Mouse (Mus musculus): ENCODE results near the gene 4930442H23Rik.
"Not testable (repeated sequence)": the region's sequence is repeated elsewhere in the genome, so short reads cannot be mapped to it uniquely, and the experiment has no call there.

The 4930442H23Rik gene

DNA sequence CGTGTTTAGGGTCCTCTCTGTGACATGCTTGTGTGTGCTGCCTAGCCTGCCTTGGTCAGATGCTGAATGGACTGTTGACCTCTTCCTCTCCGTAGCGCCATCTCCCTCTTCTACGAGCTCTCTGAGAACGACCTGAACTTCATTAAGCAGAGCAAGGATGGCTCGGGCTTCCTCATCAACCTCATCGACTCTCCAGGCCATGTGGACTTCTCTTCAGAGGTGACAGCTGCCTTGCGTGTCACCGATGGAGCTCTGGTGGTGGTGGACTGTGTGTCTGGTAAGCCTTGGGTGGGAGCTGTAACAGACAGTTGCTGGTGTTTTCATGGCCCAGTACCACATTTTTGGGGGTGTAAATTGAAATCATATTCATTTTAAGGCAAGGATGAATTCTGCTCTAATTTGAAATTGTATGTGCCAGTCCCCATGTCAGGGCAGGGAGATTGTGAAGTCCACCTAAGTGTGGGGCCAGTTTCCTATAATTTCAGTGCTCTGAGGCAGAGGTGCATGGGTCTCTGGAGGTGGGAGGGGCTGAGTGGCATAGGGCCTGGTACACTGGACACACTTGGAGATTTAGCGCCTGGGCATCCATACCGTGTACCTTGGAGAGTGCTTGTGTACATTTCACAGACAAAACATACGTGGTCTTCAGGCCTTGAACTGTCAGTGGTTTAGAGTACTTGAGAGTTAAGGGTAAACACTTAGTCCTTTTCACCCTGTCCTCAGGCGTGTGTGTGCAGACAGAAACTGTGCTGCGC, 5.5 kb downstream of the 4930442H23Rik start:
- DNase-seq (ENCODE audit: low spot score in 2 of 2) = no peak

DNA sequence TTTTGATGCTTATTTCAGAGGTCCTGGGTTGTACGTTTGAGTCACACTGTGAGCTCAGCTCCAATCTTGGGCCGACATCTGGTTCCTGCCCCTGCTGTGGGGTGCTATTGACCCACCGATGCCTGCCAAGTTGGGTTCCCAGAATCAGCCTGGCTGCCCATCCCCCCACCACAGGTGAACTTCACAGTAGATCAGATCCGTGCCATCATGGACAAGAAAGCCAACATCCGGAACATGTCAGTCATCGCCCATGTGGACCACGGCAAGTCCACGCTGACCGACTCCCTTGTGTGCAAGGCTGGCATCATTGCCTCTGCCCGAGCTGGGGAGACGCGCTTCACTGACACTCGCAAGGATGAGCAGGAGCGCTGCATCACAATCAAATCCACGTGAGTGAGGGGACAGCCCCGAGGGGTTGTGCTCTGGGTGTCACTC, 6.1 kb downstream of the 4930442H23Rik start:
- peak in 1 of 2 experiments; percentile 35 for DNase-seq (ENCODE audit: low spot score in 2 of 2)

DNA sequence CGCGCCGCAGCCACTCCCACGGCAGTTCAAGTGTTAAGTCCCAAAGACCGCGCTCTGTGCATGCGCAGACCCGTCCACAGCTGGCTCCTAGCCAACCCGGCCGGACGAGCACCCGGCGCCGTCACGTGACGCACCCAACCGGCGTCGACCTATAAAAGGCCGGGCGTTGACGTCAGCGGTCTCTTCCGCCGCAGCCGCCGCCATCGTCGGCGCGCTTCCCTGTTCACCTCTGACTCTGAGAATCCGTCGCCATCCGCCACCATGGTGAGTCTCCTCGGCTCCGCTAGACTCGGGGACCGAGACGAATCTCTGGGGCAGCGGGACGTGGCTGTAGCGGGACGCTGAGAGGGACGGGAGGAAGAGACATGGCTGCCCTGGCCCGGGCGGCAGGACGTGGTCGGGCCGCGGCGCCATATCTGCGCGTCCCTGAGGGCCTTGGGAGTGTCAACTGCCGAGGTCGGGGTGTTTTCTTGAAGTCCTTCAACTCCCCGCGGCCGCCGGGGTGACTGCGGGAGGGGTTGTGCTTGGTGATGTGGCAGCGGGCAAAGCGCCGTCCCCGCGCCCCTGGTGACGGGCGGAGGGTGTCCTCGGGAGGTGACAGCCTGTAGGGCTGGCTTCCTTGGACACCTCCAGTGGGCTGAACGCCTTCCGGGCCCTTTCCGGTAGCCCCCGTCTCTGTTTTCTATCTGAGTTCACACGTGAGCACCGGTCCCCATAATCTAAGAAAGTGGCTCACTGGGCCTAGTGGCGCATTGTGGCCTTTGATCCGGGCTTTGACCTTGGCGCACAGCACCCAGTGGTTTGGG, 7.0 kb downstream of the 4930442H23Rik start, which contains the start of gene Eef2:
Gene Eef2, plus strand, starts transcription at position 166 of the 806 bp plus-strand sequence.
- peak; percentile 98 to 99 for DNase-seq (ENCODE audit: low spot score in 2 of 2)

DNA sequence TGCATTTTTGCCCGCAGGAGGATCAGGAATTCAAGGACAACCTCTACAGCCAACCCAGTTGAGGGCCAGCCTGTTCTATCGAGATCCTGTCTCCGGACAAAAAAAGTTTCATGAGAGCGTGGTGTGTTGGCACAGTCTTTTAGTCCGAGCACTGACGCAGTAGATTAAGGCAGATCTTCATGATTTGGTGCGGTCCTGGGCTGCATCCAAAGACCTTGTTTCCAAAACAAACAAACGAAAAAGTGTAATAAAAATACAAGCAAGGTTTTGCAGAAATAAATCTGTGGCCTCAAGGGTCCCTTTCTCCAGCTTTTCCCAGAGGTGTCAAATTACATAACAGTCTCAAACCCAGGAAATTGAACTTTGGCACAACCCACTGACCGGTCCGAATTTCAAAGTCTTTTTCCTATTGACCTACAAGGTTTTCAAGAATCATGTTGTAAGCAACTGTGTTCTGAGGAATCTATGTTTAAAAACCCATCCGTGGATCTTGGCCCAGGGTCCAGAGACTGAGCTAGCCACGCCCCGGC, 7.6 kb downstream of the 4930442H23Rik start:
- no peak for DNase-seq (ENCODE audit: low spot score in 2 of 2)

DNA sequence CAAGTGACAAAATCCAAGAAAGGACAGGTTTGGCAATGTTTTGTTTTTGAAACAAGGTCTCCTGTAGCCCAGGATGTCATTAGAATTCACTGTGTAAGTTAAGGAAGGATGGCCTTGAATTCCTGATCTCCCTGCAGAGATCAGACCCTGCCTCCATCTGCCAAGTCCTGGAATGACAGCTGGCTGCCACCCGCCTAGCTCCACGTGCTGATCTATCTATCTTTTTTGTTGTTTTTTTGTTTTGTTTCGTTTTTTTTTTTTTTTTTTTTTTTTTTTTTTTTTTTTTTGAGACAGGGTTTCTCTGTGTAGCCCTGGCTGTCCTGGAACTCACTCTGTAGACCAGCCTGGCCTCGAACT, 8.3 kb downstream of the 4930442H23Rik start:
- not testable (repeated sequence) for DNase-seq (ENCODE audit: low spot score in 2 of 2)

DNA sequence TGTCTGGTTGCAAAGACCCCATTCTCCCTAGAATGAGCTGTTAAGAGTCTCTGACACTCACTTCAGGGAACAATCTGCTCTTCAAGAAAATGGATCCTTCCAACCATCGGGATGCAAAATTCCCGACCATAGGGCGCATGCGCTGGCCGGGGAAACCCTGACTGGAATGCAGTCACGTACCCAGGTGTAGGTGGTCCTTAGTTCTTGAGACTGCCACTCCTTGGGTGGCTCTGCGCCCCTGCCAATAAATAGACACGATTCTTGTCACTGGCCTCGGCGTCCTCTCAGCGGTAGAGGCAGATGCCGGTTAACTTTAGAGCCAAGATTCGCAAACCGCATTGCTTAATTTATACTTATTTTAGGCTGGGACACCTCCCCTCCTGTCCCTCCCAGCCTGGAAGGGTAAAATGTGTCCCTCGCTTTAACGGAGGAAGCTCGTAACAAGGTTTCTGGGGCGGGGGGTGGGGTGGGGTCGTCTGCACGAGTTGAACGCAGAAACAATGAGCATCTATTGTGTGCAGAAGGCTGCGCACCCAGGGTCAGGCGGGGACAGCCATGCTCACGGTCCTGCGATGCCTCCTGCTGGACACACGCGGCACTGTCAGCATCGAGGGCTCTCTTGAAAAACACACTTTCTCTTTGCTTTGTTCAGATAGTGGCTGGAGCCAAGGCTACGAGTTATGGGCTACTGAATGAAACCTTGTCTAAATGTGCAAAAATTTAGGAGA, 8.9 kb downstream of the 4930442H23Rik start:
- DNase-seq (ENCODE audit: low spot score in 2 of 2) = peak; percentile 86 to 91

DNA sequence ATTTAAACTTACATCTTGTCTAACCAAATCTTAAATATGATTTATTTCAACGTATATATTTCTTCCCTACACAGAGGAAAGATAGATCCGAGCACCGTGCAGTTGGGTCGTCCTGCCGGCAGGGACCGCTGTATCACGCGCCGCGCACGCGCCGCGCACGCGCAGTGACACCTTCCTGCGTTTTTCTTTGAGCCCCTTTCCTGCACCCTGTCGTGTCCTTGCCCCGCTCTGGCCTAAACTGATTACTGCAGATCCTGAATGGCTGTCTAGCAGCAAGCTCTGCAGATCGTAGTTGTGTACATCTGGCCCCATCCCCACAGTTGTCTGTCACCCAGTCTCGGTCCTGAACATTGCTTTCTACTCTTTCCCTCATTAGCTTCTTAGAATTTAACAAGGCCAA, 10.5 kb downstream of the 4930442H23Rik start:
- peak; percentile 82 to 85 for DNase-seq (ENCODE audit: low spot score in 2 of 2)

DNA sequence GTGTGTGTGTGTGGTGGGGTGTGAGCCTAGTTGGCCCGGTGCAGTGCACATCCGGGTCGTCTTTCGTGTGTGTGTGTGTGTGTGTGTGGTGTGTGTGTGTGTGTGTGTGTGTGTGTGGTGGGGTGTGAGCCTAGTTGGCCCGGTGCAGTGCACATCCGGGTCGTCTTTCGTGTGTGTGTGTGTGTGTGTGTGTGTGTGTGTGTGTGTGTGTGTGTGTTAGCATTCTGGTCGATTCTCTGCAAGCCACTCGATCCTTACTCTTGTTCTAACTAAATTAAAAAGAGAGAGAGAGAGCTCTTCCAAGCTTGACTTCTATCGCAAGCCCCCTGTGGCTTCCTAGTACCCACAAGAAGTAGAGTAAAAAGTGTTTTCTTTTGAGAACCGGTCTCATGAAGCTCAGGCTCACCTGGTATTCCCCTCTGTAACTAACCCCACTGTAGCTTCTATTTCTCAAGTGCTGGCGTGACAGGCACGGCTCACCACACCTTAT, 14.2 kb downstream of the 4930442H23Rik start:
- DNase-seq (ENCODE audit: low spot score in 2 of 2) = not testable (repeated sequence)

DNA sequence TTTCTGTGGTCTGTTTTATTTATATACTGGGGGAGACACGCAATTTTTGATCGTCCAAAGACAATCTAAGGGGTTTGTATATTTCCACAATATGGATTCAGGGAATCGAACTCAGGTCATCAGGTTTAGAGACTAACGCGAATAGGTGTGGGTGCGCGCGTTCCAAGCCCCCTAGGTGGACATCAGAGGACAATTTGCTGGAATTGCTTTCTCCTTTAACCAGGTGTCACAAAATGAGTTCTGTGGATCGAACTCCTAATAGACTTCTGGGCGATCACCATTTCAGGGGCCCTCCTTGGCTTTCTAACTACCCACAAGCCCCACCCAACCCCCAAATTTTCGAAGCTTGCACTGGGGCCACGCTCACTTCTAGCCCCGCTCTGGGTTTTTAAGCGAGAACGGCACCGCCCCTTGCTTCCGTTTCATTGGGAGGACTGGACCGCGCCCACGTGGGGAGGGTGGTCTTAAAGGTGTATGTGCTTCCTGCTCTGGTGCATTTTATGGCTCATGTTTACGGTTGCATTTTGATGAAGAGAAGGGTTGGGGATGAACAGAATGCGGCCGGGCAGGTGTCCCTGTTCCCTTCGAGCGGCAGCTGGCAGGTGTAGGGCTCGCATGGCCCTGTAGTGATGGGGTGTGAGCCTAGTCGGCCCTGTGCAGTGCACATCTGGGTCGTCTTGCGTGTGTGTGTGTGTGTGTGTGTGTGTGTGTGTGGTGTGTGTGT, 15.0 kb downstream of the 4930442H23Rik start:
- DNase-seq (ENCODE audit: low spot score in 2 of 2) = peak; percentile 77 to 82

DNA sequence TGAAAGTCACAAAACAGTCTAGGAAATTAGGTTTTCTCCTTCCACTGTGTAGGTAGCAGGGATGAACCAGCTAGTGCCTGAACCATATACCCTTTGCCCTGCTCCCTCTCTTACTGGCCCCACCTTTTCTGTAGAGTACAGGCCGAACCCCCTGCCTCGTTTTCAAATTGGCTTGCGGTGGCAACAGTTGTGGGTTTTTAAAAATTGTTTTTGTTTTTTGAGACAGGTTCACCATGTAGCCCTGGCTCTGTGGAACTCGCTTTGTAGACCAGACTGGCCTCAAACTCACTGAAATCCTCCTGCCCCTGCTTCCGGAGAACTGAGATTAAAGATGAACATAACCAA, 15.6 kb downstream of the 4930442H23Rik start:
- DNase-seq (ENCODE audit: low spot score in 2 of 2) = no peak

DNA sequence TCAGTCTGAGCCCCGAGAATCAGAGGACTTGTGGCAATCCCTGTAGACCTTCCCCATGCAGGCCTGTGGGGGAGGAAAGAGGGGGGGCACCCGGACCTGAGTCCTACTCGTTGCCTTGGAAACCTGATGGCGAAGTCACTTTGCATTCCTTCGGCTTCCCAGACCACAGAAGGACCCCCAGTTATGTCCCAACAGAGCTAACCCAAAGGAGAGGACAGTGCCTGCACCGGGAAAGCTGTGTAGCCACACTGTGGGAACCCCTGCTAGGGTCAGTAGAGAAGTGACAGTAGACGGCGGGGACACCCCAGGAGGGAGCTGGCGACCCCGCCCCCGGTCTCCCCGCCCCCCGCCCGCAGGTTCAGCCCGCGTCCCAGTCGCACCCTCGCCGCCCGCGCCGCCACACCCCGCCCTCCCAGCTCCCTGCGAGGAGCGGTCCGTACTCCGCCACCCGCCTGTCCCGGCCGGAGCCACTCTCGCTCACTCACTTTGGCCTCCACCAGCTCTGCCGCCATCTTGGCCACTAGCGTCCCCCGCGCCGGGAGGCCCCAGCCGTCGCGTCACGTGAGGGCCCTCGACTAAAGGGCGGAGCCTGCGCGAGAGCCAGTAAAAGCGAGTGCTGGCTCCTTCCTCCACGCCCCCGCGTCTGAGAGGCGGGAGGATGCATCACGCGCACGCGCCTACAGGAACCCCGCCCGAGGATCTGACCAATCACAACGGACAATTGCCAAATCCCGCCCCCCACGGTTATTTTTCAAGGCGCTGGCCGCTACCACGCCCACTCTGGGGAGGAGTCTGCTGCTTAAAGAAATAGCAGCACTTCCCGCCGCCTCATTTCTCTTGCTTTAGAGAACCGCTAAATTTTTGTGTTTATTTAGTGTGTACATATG, 16.2 kb downstream of the 4930442H23Rik start, which contains the start of gene Pias4:
Gene Pias4, minus strand, starts transcription at position 724 of the 887 bp plus-strand sequence.
- DNase-seq (ENCODE audit: low spot score in 2 of 2) = peak; percentile 100

DNA sequence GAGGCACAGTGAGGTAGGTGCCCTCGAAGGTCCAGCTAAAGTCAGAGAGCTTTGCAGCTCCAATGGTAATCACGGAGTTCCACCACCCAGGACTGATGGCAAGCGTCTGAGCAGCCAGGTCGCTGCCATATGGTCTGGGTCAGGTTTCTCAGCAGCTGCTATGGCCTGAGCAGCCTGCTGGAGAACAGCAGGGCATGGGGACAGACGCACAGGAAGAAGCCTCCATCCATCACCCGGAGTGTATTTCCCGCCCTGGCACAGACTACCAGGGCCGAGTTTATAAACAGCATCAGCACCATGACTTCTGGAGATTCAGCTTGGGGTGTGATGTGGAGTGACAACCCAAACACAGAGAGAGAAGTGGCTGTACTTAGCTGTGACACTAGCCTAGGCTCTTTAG, 18.5 kb downstream of the 4930442H23Rik start:
- no peak for DNase-seq (ENCODE audit: low spot score in 2 of 2)

DNA sequence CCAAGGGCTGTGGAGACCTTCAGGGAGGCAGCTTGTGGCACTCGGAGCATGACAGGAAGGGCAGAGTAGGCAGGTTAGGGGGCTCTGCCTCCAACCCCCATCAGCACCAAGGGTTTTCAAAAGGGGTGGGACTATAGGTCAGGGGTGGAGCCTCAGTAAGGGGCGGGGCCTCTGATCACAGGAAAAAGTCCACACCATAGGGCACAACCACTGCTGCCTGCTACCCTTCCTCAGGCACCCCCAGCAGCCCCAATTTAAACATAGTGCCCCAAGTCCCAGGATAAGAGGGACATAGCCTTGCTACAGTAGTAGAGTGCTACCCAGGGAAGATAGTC, 21.4 kb downstream of the 4930442H23Rik start:
- no peak for DNase-seq (ENCODE audit: low spot score in 2 of 2)

DNA sequence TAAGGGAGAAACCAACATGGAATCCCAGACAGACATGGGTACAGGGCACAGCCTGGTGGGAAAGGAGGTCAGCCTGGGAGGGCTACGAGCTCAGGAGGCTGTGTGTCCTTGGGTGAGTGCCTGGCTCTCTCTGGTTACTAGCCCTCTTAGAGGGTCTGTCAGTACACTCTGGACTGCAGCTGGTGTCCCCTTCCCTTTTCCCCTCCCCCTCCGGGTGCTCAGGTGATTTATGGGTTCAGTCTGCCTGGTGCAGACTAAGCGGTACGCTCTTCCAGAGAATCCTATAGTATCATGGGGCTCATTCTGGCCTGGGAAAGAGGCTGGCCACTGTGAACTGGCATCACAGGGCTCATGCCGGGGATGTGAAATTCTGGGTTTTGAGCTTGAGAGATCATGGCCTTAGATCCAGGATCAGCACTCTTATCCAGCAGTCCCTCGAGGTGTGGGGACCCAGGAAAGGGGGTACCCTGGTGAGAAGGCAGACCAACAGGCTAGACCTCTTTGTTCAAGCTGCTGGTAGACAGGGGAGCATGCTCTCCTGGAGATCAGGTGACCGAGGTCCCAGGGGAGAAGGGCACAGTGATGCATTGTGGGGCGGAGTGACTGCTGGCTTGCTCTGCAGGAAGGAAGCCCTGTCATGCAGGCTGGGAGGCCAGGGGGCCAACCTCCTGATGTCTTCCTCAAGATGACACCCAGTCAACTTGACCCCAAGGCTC, 21.9 kb downstream of the 4930442H23Rik start:
- no peak for DNase-seq (ENCODE audit: low spot score in 2 of 2)

DNA sequence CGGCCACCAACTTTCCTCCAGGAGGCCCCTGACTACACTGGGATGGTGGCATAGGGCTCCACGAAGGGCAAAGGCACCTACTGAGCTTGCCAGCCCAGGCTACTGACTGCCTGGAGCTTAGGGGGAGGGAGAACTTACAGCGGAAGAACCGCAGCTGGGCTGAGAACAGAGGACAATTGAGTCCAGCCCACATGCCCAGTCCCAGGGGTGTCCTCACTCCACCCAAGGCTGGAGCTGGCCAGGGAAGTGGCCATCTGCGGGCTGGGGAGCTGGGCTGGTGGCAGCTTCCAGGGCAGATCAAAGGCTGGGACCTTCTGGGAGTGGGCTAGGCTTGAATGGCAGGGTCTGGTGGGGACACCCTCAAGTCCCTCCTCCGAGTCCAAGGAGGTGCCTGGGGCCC, 28.9 kb downstream of the 4930442H23Rik start:
- DNase-seq (ENCODE audit: low spot score in 2 of 2) = no peak

DNA sequence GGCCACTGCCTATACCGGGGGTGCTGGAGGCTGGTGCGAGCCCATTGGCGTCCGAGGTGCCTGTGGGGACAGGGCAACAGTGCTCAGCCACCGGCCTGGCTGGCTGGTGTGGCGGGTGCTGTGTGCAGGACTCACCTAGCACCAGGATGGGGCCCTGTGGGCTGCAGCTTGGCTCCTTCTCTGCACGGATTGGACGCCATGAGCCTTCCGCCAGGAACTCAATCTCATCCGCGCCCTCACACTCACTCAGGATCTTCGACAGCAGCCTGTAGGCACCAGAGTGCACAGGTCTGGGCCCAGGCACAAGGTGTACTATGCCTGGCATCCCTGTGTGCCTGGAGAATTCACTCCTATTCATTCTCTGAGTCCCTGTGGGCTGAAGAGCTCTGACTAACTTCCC, 29.3 kb downstream of the 4930442H23Rik start:
- no peak for DNase-seq (ENCODE audit: low spot score in 2 of 2)

DNA sequence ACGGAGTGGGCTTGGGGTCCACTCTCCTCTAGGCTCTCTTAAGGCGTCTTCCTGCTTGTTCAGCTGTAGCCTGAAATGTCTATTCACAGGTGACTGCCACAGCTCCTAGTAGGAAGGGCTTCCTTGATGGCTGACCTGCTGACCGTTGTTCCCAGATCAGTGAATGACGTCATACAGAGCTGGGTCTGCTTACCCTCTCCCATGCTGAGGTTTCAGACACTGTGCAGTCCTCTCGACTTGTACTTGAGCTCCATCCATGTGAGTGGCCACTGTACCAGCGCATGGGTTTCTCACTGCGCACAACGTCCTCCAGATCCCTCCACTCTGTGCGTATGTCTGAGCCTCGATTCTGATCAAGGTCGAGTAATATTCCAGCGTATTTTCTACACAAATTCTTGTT, 31.0 kb downstream of the 4930442H23Rik start:
- DNase-seq (ENCODE audit: low spot score in 2 of 2) = no peak

DNA sequence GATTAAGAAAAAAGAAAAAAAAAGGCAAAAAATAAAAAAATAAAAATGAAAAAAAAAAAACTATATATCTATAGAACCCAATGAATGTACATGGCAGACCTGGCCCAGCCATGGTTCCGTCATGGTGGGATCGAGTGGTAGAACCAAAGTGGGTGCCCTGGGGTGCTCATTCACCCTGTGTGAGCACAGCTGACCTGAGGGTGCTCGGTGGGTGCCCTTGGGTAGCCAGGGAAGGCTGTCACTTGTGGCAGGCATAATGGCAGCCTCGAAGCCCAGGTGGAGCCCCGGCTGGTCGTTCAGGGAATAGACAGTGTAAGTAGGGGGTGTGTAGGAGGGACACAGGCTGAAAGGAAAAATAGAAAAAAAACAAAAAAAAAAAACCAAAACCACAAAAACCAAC, 32.4 kb downstream of the 4930442H23Rik start:
- DNase-seq (ENCODE audit: low spot score in 2 of 2) = no peak

DNA sequence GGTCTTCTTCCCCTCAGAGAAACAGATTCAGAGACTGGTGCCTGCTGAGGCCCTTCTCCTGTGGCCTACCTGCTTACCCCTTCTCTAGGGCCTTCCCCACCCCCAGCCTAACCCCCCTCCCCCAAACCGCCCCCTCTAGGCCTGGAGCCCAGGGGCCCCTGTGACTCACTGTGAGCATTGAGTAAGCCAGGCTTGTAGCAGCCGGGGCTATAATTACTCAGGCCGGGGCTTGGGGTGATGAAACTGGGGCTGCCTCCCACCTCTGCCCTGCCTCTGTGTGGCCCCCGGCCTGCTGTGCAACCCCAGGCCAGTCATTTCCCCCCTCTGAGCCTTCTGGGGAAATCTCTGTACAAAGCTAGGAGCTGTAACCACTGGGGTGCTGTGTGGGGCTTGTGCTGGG, 37.4 kb downstream of the 4930442H23Rik start:
- DNase-seq (ENCODE audit: low spot score in 2 of 2) = no peak

DNA sequence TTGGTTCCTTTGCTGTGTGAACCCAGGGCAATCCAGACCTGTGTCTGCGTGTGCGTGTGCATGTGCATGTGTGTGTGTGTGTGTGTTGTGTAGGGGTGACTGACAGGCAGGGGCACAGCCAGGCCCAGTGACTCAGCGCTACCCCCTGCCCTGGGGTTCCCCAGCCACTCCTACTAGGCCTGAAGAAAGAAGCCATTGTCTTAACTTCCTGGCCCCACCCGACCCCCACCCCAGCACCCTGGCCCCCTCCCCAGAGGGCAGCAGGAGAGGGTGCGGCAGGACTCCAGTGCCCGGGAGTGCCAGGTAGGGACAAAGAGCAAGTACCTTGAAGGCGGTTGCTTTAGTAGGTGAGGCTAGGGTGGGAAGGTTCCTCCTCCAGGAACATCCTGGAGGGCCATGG, 37.9 kb downstream of the 4930442H23Rik start:
- no peak for DNase-seq (ENCODE audit: low spot score in 2 of 2)

Data from frontal cortex, postnatal 36 days (tissue).